Mouse (Mus musculus) hindbrain, postnatal 0 days (tissue): ENCODE results near the gene Acadl. TPM values are rescaled to one million over a fixed set of nuclear protein-coding genes. Genes with fewer than 3 reads are reported as not detected.
A peak's percentile ranks its signal among the peaks of the same experiment; 100 is the strongest.

Experiments used
- ATAC-seq: fragments of 200-750 bp; cut with Nextera tagmentation; 2 replicates; pipeline ENCODE4 v1.8.0; 2017; ENCODE audit warnings: mild to moderate bottlenecking, moderate TSS enrichment, moderate library complexity
- DNase-seq: peaks from one replicate; pipeline ENCODE4 v3.0.0-alpha.2; 2015; ENCODE audit warnings: low spot score
- H3K27ac ChIP-seq: fragments of 300-500 bp; sonication (generic); 2 replicates; pipeline ENCODE4 v1.5.1; 2014; ENCODE audit warnings: mild to moderate bottlenecking
- H3K27me3 ChIP-seq: fragments of 300-500 bp; sonication (generic); 2 replicates; pipeline ENCODE4 v1.6.1; 2014; ENCODE audit warnings: low read length, mixed read lengths; ENCODE audit not compliant: insufficient read depth
- H3K36me3 ChIP-seq: fragments of 300-500 bp; sonication (generic); 2 replicates; pipeline ENCODE4 v1.6.1; 2014; ENCODE audit warnings: low read length, mixed read lengths; ENCODE audit not compliant: insufficient read depth
- H3K4me1 ChIP-seq: fragments of 300-500 bp; sonication (generic); 2 replicates; pipeline ENCODE4 v1.6.1; 2014; ENCODE audit warnings: antibody characterized with exemption, low read length, mixed read lengths; ENCODE audit not compliant: insufficient read depth
- H3K4me2 ChIP-seq: fragments of 300-500 bp; sonication (generic); 2 replicates; pipeline ENCODE4 v1.6.1; 2014; ENCODE audit warnings: low read depth, mild to moderate bottlenecking, low read length, moderate library complexity, mixed read lengths
- H3K4me3 ChIP-seq: fragments of 300-500 bp; sonication (generic); 2 replicates; pipeline ENCODE4 v1.5.1; 2014; ENCODE audit warnings: low read length
- H3K9ac ChIP-seq: fragments of 300-500 bp; sonication (generic); replicated peaks from 2 replicates; pipeline ENCODE4 v1.6.1; 2014; ENCODE audit warnings: mild to moderate bottlenecking, low read length, moderate library complexity, mixed read lengths
- H3K9me3 ChIP-seq: fragments of 300-500 bp; sonication (generic); 2 replicates; pipeline ENCODE4 v1.6.1; 2016; ENCODE audit warnings: low read length, mixed read lengths
- CTCF ChIP-seq: IDR thresholded peaks from 2 replicates; pipeline ENCODE4 v1.5.1; 2016; ENCODE audit warnings: antibody characterized with exemption, control low read depth, low read depth
- whole genome bisulfite sequencing: fragments of 180-500 bp; shearing (Covaris S2); extraction: QIAGEN DNeasy Blood & Tissue Kit; methylation state at CpG from one replicate; pipeline ENCODE4 v1.1.7; 2014; 5-methylcytosine and 5-hydroxymethylcytosine counted together
- polyA plus RNA-seq: library from polyadenylated mRNA; unstranded; fragments of >200 nt; fragmentation: Nextera tagmentation; extraction: Ambion mirVana; gene quantifications from 2 replicates; pipeline ENCODE4 v1.2.1, GENCODE M21; 2015
- total RNA-seq: library from RNA; depleted of rRNA; stranded (reverse); fragments of >200 nt; gene quantifications from 2 replicates; pipeline ENCODE4 v1.2.3, GENCODE M21; 2014

Acadl gene
- total and polyA plus RNA-seq, 2 experiments from 2014 or later = 7.8 to 96.9 TPM

DNA sequence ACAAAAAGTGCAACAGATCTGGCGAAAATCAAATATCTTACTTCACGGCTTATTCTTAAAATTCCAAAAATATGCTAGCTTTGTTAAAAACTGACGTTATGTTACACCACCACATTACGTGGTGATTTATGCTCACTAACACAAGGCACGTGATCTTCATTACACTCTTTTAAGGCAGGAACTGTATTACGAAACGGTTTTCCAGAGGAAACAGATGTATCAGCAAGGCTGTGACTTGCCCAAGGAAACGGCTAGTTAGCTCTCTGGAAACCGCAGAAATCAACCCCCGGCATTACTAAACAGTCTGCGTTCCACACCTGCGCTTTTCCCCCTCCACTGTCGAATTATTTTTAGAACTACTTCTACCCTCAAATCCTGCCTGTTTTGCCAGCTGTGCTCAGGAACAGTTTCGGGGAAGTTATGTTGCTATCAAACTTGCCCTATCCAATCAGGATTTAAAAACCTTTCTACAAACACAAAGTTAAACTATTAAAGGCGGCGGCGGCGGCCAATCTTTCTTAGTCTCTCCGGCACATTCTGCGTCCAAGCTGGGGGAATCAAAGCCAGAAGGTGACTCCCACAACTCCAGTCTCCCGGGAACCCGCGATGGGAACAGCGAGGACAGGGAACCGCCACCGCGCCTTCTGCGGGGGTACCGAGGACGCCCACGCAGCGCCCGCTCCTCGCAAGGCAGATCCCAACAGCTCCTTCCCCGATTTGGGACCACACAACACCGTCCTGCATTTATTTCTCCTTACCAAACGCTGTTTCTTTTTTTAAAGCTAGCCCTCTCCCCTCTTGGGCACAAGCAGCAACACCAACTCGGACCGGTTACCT, 46.9 kb downstream of the Acadl start:
- Histone ChIP-seq H3K9ac (peak overlapping the region; percentile 94), H3K27me3 (no peaks in the 10 kb centered on the region), H3K4me3 (peak overlapping the region; percentile 61), H3K9me3 (no peaks in the 10 kb centered on the region), H3K4me1 (peaks cover 3% of the 10 kb centered on the region; the same call in 1 of the 2 replicates), H3K4me2 (peak overlapping the region; percentile 75), H3K36me3 (no peaks in the 10 kb centered on the region), H3K27ac (peak overlapping the region; percentile 95)
- WGBS = 1% methylated on average over 39 of the region's 39 CpGs
- peak; percentile 67 for DNase-seq
- TF ChIP-seq CTCF = no peak
- no peak; the same call in 1 of the 2 replicates for ATAC-seq

DNA sequence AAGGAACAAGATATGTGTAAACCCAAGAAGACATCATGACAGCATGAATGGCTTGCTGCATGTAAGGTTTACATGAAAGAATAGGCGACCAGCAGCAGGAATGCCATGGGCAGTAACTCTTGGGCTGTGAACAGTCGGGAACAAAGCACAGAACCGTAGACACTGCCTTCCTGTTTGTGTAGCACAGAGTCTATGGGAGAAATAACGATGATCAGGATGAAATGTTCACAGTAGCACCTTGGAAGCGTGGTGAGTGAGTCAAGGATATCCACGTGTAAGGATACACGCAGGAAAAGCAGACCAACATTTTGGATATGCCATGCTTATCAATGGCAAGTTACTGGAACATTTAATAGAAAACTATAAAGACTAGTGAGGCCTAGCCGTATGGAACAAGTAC, 48.3 kb downstream of the Acadl start:
- no peak for TF ChIP-seq CTCF
- Histone ChIP-seq H3K4me1 (peaks cover 3% of the 10 kb centered on the region; the same call in 1 of the 2 replicates), H3K4me2 (peak overlapping the region; percentile 75), H3K4me3 (no peak overlapping the region), H3K36me3 (no peaks in the 10 kb centered on the region), H3K27me3 (no peaks in the 10 kb centered on the region), H3K9me3 (no peaks in the 10 kb centered on the region), H3K27ac (no peak overlapping the region), H3K9ac (no peak overlapping the region)
- ATAC-seq = no peak
- DNase-seq = no peak
- WGBS = 49% methylated on average over 8 of the region's 8 CpGs

DNA sequence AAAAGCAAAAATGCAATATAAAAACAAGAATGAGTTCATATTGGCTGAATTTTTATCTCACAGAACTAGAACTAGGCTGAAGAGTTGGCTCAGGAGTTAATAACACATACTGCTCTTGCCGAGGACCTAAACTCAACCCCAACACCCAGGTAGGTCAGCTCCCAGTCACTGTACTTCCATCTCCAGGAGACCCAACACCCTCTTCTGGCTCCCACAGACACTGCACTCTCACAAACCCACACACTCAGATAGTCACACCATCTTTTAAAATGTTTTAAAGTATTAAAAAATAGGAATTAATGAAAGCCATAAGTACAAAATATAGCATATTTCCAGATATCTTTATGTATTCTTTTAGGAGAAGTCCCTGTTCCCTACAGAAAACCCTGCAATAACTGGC, 49.9 kb downstream of the Acadl start:
- ATAC-seq (no peak), DNase-seq (no peak)
- H3K27me3 ChIP-seq = no peaks in the 10 kb centered on the region
- H3K4me2 ChIP-seq = no peak overlapping the region
- no peak overlapping the region for H3K27ac ChIP-seq
- 89% methylated on average over 1 of the region's 1 CpGs for WGBS
- TF ChIP-seq CTCF = no peak
- no peaks in the 10 kb centered on the region for H3K9me3 ChIP-seq
- H3K9ac ChIP-seq = no peak overlapping the region
- no peaks in the 10 kb centered on the region for H3K36me3 ChIP-seq
- H3K4me1 ChIP-seq = peaks cover 3% of the 10 kb centered on the region; the same call in 1 of the 2 replicates
- no peak overlapping the region for H3K4me3 ChIP-seq

DNA sequence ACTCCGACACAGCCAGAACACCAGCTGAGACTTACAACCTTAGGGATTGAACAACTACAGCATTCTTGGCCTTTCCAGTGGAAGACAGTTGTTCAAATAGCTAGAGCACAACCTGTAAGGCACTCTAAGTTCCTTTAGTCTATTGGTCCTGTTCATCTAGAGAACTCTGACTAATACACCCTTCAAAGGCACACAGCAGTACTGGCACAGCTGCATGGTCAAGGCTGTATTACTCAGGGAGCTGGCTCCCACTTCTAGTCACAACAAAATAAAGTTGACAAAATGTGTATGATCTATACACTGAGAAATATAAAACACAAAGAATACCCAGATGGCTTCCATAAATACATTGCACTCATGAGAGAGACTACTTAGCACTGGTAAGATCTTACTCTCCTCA, 56.3 kb downstream of the Acadl start:
- ATAC-seq = no peak
- Histone ChIP-seq H3K4me2 (no peak overlapping the region), H3K36me3 (no peaks in the 10 kb centered on the region), H3K9ac (no peak overlapping the region), H3K4me1 (no peaks in the 10 kb centered on the region), H3K27me3 (no peaks in the 10 kb centered on the region), H3K9me3 (no peaks in the 10 kb centered on the region), H3K4me3 (no peak overlapping the region), H3K27ac (no peak overlapping the region)
- no peak for DNase-seq
- no peak for TF ChIP-seq CTCF
- 78% methylated on average over 1 of the region's 1 CpGs for WGBS

DNA sequence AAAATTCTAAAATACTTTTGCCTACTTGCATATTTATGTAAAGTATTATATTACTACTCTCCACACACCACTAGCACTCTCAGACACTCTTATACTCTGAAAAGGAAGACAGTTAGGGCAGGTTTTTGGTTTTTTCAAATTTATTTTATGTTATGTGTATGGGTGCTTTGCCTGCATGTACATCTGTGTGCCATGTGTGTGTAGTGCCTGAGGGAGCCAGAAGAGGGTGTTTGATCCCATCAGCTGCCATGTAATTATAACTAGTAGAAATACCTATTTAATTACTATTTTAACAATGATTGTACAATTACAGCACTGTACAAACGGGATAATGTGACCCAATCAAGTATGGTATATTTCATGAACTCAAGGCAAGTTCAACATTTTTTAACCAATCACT, 57.7 kb downstream of the Acadl start:
- no peaks in the 10 kb centered on the region for H3K27me3 ChIP-seq
- no peaks in the 10 kb centered on the region for H3K9me3 ChIP-seq
- no peak overlapping the region for H3K9ac ChIP-seq
- H3K36me3 ChIP-seq = 0 out of 2 replicates have a peak, but pooled peaks cover 8% of the 10 kb centered on the region
- no peak overlapping the region for H3K4me2 ChIP-seq
- WGBS = 92% methylated on average over 1 of the region's 1 CpGs
- TF ChIP-seq CTCF = no peak
- H3K4me1 ChIP-seq = no peaks in the 10 kb centered on the region
- ATAC-seq (no peak), DNase-seq (no peak)
- no peak overlapping the region for H3K4me3 ChIP-seq
- H3K27ac ChIP-seq = no peak overlapping the region

DNA sequence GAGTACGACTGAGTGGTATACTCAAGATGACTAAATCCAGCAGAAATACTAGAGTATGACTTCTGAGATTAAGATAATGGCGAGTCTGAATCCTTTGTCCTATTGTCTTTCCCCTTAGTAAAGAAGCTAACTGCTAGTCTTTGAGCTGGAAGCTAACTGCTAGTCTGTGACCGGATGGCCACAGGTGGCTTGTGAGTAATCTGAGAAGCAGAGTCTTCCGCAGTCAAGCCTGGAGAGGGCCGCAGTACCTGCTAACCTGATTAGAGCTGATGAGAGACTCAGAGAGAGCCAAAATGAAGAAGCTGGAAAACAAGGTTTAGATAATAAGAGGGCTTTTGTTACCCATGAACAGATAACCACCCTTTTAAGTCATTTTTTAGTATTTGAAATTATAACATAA, 58.4 kb downstream of the Acadl start:
- Histone ChIP-seq H3K9ac (no peak overlapping the region), H3K9me3 (no peaks in the 10 kb centered on the region), H3K4me3 (no peak overlapping the region), H3K36me3 (peaks cover 11% of the 10 kb centered on the region; the same call in 1 of the 2 replicates), H3K4me2 (no peak overlapping the region), H3K27ac (no peak overlapping the region), H3K4me1 (no peaks in the 10 kb centered on the region), H3K27me3 (no peaks in the 10 kb centered on the region)
- ATAC-seq (no peak), DNase-seq (no peak)
- 69% methylated on average over 5 of the region's 5 CpGs for WGBS
- no peak for TF ChIP-seq CTCF

DNA sequence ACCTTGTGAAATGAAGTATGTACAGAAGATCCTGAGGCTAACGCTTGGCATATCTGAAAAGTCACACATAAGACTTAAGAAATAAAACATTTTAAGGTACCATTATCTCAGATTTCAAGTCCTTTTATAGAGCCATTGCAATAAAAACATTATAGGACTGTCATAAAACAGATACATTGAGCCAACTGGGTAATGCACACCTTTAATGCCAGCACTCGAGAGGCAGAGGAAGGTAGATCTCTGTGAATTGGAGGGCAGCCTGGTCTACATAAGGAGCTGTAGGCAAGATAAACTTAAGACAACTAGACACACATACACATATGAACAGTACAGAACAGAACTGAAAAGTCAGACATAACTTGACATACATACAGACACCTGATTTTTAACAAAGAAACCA, 65.1 kb downstream of the Acadl start:
- H3K4me1 ChIP-seq = no peaks in the 10 kb centered on the region
- no peak overlapping the region for H3K4me3 ChIP-seq
- no peaks in the 10 kb centered on the region for H3K27me3 ChIP-seq
- no peak overlapping the region for H3K27ac ChIP-seq
- no peak overlapping the region for H3K9ac ChIP-seq
- no peak for TF ChIP-seq CTCF
- DNase-seq = no peak
- ATAC-seq = no peak
- H3K4me2 ChIP-seq = no peak overlapping the region
- H3K36me3 ChIP-seq = peaks cover 13% of the 10 kb centered on the region; the same call in 1 of the 2 replicates
- H3K9me3 ChIP-seq = no peaks in the 10 kb centered on the region
- 99% methylated on average over 2 of the region's 2 CpGs for WGBS
